Mouse (Mus musculus) testis, adult 2 months (tissue): Measurements from ENCODE around the gene Arl15.

ENCODE experiments used
- CTCF ChIP-seq: fragments of 200-500 bp; IDR thresholded peaks from 2 replicates; pipeline ENCODE4 v1.5.1; 2012; ENCODE audit warnings: low read depth, mild to moderate bottlenecking, inconsistent platforms, low read length, moderate library complexity; ENCODE audit not compliant: control insufficient read depth, insufficient read depth, insufficient replicate concordance
- POLR2A ChIP-seq: fragments of 200-500 bp; IDR thresholded peaks from 2 replicates; pipeline ENCODE4 v1.6.1; 2012; ENCODE audit warnings: low read depth, mild to moderate bottlenecking, inconsistent platforms, low read length, moderate library complexity; ENCODE audit not compliant: control insufficient read depth

- TF ChIP-seq CTCF, result no peak
- no peak for TF ChIP-seq POLR2A
These were observed 269.8 kb downstream of the Arl15 start for GRCm38 (mm10) chr13:114064069-114064468.
